Mouse (Mus musculus): ENCODE measurements around the gene Cds1.

Gene Cds1

DNA sequence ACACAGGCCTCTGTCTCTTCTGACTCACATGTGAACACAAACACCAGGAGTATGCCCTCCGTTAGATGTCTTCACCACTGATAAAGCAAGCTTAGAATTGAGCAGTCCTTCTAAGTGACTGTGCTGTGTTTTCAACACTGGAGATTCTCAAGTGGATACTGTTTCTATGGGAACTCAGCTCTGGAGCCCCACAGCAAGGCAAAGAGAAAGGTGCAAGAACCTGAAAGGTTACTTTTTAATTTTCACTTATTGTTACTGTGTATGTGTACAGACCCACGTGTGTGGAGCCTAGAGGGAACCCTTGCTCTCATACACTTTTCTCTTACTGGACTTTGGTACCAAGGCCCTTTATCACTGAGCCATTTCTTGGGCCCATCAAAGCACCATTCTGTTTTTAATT lies 101.8 kb downstream of the Cds1 start:
- DNase-seq (ENCODE audit: extremely low spot score, low read depth, low spot score), result no peak

Measured in hindlimb bud, embryonic 11.5 days (tissue).